Mouse (Mus musculus) c-Kit-negative CD71-positive TER-119-positive erythroid progenitor cells, embryonic 14.5 days (primary cell): ENCODE data around the gene Wasf3.
"Not testable (repeated sequence)": the region's sequence is repeated elsewhere in the genome, so short reads cannot be mapped to it uniquely, and the experiment has no call there.

Source experiments
- DNase-seq: peaks from one replicate; pipeline ENCODE4 v3.0.0-alpha.2; 2013; ENCODE audit warnings: low read depth, low spot score

Wasf3 gene

DNA sequence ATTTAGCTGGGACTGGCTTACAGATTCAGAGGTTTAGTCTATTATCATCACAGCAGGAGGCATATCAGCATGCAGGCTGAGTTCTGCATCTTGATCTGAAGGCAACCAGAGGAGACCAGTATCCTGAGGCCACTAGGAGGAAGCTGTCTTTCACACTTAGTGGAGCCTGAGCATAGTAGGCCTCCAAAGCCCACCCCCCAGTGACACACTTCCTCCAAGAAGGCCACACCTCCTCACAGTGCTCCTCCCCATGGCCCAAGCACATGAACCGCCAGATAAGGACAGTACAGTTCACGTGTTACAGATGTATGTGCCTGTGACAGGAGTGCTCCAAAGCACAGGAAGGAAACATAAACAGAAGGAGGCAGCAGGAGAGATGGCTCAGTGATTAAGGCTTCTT is 58.0 kb downstream of the Wasf3 start:
- DNase-seq: no peak

DNA sequence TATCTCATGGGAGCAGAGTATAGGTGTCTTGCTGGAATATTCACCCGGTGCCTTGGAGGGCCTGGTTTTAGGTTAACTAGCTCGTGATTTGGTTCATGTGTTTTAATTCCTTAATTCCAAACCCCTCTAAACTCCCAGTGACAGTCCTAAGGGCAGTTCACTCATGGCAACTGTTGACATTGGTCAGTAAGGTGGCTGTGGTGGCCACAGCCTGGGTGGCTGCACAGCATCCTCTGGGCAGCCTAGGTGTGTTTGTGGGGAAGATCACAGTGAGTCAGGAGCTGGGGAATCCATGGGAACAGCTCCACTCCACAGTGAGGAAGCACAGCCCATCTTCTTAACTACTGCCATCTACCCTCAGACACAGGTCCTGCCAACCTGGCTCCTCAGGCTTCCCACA is 61.8 kb downstream of the Wasf3 start:
- DNase-seq: no peak

DNA sequence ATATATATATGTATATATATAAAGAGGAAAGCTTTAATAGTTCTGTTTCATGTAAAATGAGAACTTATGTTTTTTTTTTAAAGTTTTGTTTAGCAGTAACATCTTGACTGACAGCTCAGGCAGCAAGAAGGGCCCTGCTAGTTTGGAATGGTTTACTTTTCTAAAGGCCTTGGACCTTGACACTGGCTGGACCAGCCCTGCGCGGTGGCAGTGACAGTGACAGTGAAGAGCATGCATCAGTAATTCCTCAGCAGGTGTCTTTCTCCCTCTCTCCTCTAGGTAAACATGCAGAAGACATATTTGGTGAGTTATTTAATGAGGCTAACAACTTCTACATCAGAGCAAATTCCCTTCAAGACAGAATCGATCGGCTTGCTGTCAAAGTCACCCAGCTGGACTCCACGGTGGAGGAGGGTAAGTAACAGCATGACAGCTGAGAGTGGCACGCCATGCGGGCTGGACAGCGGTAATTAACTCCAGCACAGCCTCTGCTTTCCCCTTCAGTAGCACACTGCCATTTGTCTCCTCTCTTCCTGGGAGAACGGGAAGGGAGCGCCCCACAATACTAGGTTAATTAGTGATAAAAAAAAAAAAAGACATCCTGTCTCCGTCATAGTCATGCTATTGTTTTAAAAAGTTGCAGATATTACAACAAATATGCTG is 66.9 kb downstream of the Wasf3 start:
- DNase-seq: no peak

GRCm38 (mm10) chr5:146453556-146453955 is 68.8 kb downstream of the Wasf3 start:
- no peak for DNase-seq

DNA sequence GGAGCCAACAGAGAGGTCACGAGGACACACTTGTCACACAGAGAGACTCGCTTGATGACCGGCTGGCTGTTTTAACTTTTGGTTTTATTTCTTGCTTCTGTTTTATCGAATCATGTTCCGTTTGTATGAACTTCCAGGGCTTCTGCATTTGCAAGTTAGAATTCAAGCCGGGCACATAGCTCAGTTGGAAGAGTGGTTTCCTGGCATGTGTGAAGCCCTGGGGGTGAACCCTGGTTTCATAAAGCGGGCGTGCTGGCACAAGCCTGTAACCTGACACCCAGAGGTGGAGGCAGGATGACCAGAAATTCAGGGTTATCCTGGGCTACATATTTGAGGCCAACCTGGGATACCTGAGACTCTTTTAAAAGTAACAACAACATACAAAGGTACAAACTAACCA is 76.8 kb downstream of the Wasf3 start:
- DNase-seq: no peak

DNA sequence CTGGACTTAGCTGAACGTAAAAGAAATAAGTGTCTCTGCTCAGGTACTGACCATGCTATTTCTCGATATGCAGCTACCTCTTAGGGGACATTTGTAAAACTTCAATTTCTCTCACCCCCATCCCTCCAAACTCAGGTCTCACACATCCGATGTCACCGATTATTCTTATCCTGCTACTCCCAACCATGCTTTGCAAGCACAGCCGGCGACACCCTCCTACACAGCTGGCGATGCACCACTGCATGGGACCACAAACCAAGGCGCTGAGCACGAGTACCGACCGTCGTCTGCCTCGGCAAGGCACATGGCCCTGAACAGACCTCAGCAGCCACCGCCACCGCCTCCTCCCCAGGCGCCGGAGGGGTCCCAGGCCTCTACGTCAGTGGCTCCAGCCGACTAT is 81.9 kb downstream of the Wasf3 start:
- DNase-seq: no peak

DNA sequence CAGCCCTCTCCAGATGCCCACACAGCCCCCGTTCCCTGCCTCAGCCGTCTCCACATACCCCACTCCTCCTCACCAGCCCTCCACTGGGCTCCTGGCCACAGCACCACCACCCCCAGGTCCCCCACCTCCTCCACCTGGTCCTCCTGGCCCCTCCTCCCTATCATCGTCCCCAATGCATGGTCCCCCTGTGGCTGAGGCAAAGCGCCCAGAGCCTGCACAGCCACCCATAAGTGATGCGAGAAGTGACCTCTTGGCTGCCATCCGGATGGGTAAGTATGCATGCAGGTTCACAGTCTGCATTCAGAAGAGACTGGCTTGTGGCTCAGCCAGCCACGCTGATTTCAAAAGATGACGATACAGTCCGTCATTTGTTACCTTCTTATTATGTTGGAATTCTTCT is 83.5 kb downstream of the Wasf3 start:
- DNase-seq: no peak

DNA sequence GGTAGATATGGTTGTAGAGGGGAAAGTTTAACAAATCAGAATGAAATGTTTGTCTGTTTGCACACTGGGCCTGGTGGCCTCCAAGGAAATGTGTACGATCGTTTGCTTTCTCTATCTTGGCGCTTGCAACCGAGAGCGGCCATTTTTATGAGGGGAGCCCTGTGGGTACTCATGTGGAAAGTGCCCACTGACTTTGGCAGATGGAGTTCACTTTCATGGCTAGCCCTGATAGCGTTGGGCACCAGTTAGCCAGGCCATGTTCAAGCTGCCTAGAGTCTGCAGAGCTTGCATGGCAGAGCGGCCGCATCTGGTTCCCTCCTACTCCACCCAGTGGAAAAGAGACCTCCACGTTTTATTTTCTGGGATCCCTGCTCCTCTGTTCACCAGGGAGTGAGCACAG is 86.0 kb downstream of the Wasf3 start:
- DNase-seq: no peak

DNA sequence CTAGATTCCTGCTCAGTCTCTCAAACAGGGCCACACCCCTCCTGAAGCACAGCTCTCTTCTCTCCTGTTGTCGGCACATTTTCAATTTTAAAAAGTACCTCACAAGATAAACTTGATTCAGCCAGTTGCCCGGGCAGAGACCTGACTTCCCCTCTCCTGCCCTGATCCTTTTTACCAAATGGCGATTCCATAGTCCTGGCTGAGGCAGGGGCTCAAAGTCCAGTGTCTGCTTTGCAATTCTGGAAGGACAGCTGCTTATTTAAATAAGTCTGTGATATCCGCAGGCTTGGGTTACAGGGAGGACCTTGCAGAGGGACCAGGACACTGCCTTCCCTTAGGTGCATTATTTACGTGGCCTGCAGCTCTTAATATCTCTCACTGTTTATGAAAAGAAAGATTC is 86.5 kb downstream of the Wasf3 start:
- DNase-seq: no peak

GRCm38 (mm10) chr5:146471821-146472220 is 87.0 kb downstream of the Wasf3 start:
- no peak for DNase-seq

- DNase-seq: peak; percentile 2
Observed at GRCm38 (mm10) chr5:146479564-146479963, 94.8 kb downstream of the Wasf3 start.

- not testable (repeated sequence) for DNase-seq
Observed at GRCm38 (mm10) chr5:146481665-146482064, 96.9 kb downstream of the Wasf3 start, which contains the start of gene Gm6408. Gene Gm6408, plus strand, starts transcription at chr5:146481965.

- peak; percentile 1 for DNase-seq
Observed at GRCm38 (mm10) chr5:146488959-146489358, 104.2 kb downstream of the Wasf3 start.

- not testable (repeated sequence) for DNase-seq
Observed at GRCm38 (mm10) chr5:146491063-146491462, 106.3 kb downstream of the Wasf3 start, which contains the start of gene Gm6370. Gene Gm6370, plus strand, starts transcription at chr5:146491363.

GRCm38 (mm10) chr5:146502099-146502498 is 117.3 kb downstream of the Wasf3 start, which contains the start of gene 4930449I24Rik:
Gene 4930449I24Rik, plus strand, starts transcription at chr5:146502399.
- not testable (repeated sequence) for DNase-seq

DNA sequence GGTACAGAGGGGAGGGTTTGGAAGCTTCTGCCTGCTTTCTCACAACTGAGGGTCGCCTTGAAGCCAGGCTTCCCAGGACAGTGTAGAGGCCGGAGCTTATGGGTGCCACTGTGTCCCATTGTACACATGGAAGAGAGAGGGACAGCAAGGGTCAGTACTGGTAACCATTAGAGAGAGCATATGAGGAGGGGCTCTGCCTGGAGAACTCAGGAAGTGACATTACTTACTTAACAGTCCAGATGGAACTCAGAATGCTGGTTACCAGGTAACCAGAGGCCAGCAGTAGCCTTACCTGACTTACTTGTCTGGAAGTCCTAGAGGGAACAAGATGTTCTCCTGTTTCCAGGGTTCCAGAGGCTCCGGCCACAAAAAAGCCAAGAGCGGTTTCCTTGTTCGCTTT is 129.0 kb downstream of the Wasf3 start, which contains the start of gene Gm3402:
Gm3402 (plus strand) TSS at position 301 of the 400 bp plus-strand sequence.
- DNase-seq: not testable (repeated sequence)
